Mouse (Mus musculus) embryonic stem cell, embryonic (primary cell): ENCODE measurements around the gene Srebf2.

ENCODE experiments used
- CTCF ChIA-PET, 4 experiments: fragments of 300-600 bp in 2 of 4; fragments of 350-600 bp in 2 of 4; sonication (Branson Sonifier 250); formaldehyde crosslinking; loops; one replicate each; lab custom pipeline; 2022; ENCODE audit warnings: inconsistent platforms in 2 of 4; lab: Charles Lee
- POLR2A ChIA-PET, 4 experiments: fragments of 300-600 bp in 2 of 4; fragments of 350-600 bp in 2 of 4; sonication (Branson Sonifier 250); formaldehyde crosslinking; loops; one replicate each; lab custom pipeline; 2022; ENCODE audit warnings: antibody characterized with exemption in 4 of 4, inconsistent platforms in 1 of 4; lab: Charles Lee

Gene Srebf2

GRCm38 (mm10) chr15:82146770-82147610, at the start of gene Srebf2:
Srebf2 (plus strand) TSS chr15:82147181.
- CTCF ChIA-PET: interaction anchor here (0.5 to 7.1 kb wide), 30 partner anchors 9 to 700 kb away, joined by 3 to 48 read pairs (median 4); no protein-coding TSS in a partner anchor
- POLR2A ChIA-PET: interaction anchor here (0.5 to 8.6 kb wide), 158 partner anchors 9 to 1913 kb away, joined by 3 to 208 read pairs (median 5); partner anchors contain the start of genes Ccdc134 (in 3 of the 4), Cenpm (in 3 of the 4), Pmm1 (in 3 of the 4) and Poldip3 (in 3 of the 4)

- CTCF ChIA-PET: interaction anchor here in 2 of 4 experiments (0.5 to 3.7 kb wide), 4 partner anchors 13 to 169 kb away, joined by 4 to 19 read pairs (median 11); no protein-coding TSS in a partner anchor
- POLR2A ChIA-PET: interaction anchor here in 1 of 4 experiments (1.3 kb wide), 1 partner anchor 40 kb away, joined by 4 read pairs; the partner anchor contains the start of gene Srebf2
These were observed 39.9 kb upstream of the Srebf2 start for GRCm38 (mm10) chr15:82106953-82107555.

GRCm38 (mm10) chr15:82120544-82120943, 26.4 kb upstream of the Srebf2 start:
- ChIA-PET CTCF (interaction anchor here in 3 of 4 experiments (0.6 to 0.9 kb wide), 3 partner anchors 39 to 182 kb away, joined by 3 to 5 read pairs (median 4); no protein-coding TSS in a partner anchor), POLR2A (interaction anchor here in 2 of 4 experiments (0.7 to 1.9 kb wide), 5 partner anchors 16 to 735 kb away, joined by 3 to 5 read pairs (median 3); partner anchors contain the start of gene Srebf2 (in 1 of the 2))

- ChIA-PET POLR2A (interaction anchor here (0.6 to 3.0 kb wide), 10 partner anchors 11 to 1023 kb away, joined by 3 to 20 read pairs (median 4); partner anchors contain the start of genes Srebf2 (in 2 of the 4), Poldip3 (in 1 of the 4) and Tnfrsf13c (in 1 of the 4)), CTCF (interaction anchor here (0.6 to 1.6 kb wide), 7 partner anchors 8 to 61 kb away, joined by 3 to 4 read pairs (median 4); no protein-coding TSS in a partner anchor)
These were observed 20.3 kb upstream of the Srebf2 start for GRCm38 (mm10) chr15:82126690-82127089.

GRCm38 (mm10) chr15:82127426-82128374, 19.3 kb upstream of the Srebf2 start, which contains the start of gene Ccdc134:
Ccdc134 (plus strand) TSS chr15:82127922.
- POLR2A ChIA-PET: interaction anchor here in 3 of 4 experiments (0.7 to 3.0 kb wide), 27 partner anchors 8 to 1305 kb away, joined by 3 to 20 read pairs (median 3); partner anchors contain the start of genes Srebf2 (in 3 of the 3), Poldip3 (in 1 of the 3), Polr3h (in 1 of the 3) and Tnfrsf13c (in 1 of the 3)
- CTCF ChIA-PET: interaction anchor here (0.6 to 1.6 kb wide), 8 partner anchors 21 to 189 kb away, joined by 3 to 5 read pairs (median 4); no protein-coding TSS in a partner anchor

GRCm38 (mm10) chr15:82128398-82128797, 18.6 kb upstream of the Srebf2 start:
- ChIA-PET POLR2A (interaction anchor here in 3 of 4 experiments (0.8 to 3.0 kb wide), 14 partner anchors 9 to 1305 kb away, joined by 3 to 20 read pairs (median 4); partner anchors contain the start of genes Srebf2 (in 2 of the 3) and Poldip3 (in 1 of the 3)), CTCF (interaction anchor here in 1 of 4 experiments (0.6 to 1.4 kb wide), 2 partner anchors 63 to 189 kb away, joined by 3 read pairs; no protein-coding TSS in a partner anchor)

- POLR2A ChIA-PET: interaction anchor here in 1 of 4 experiments (0.7 to 1.8 kb wide), 6 partner anchors 9 to 103 kb away, joined by 3 to 6 read pairs (median 3); partner anchors contain the start of gene Srebf2
- CTCF ChIA-PET: interaction anchor here in 1 of 4 experiments (1.1 kb wide), 1 partner anchor 106 kb away, joined by 4 read pairs; no protein-coding TSS in a partner anchor
These were observed 16.4 kb upstream of the Srebf2 start for GRCm38 (mm10) chr15:82130599-82130998.

- ChIA-PET POLR2A (interaction anchor here in 3 of 4 experiments (0.6 to 1.7 kb wide), 6 partner anchors 9 to 1125 kb away, joined by 3 to 5 read pairs (median 4); partner anchors contain the start of gene Srebf2 (in 2 of the 3)), CTCF (interaction anchor here in 2 of 4 experiments (0.7 to 1.2 kb wide), 3 partner anchors 82 to 136 kb away, joined by 3 read pairs; no protein-coding TSS in a partner anchor)
These were observed 11.6 kb upstream of the Srebf2 start for GRCm38 (mm10) chr15:82135372-82135771.

GRCm38 (mm10) chr15:82138565-82138964, 8.4 kb upstream of the Srebf2 start:
- POLR2A ChIA-PET: interaction anchor here in 3 of 4 experiments (0.5 to 2.1 kb wide), 4 partner anchors 8 to 52 kb away, joined by 3 to 11 read pairs (median 6); partner anchors contain the start of gene Srebf2 (in 2 of the 3)
- CTCF ChIA-PET: interaction anchor here in 2 of 4 experiments (0.6 to 1.0 kb wide), 3 partner anchors 26 to 768 kb away, joined by 3 to 5 read pairs (median 4); no protein-coding TSS in a partner anchor

GRCm38 (mm10) chr15:82139196-82139595, 7.8 kb upstream of the Srebf2 start:
- CTCF ChIA-PET: interaction anchor here in 2 of 4 experiments (0.7 to 1.1 kb wide), 3 partner anchors 98 to 146 kb away, joined by 3 to 5 read pairs (median 4); no protein-coding TSS in a partner anchor
- POLR2A ChIA-PET: interaction anchor here in 3 of 4 experiments (0.5 to 2.6 kb wide), 6 partner anchors 10 to 101 kb away, joined by 3 to 9 read pairs (median 4); no protein-coding TSS in a partner anchor

- ChIA-PET POLR2A (interaction anchor here in 2 of 4 experiments (0.6 to 8.6 kb wide), 13 partner anchors 11 to 97 kb away, joined by 3 to 208 read pairs (median 4); no protein-coding TSS in a partner anchor), CTCF (interaction anchor here in 3 of 4 experiments (0.6 to 1.9 kb wide), 13 partner anchors 24 to 1009 kb away, joined by 3 to 9 read pairs (median 4); no protein-coding TSS in a partner anchor)
These were observed 6.6 kb upstream of the Srebf2 start for GRCm38 (mm10) chr15:82140355-82140754.

GRCm38 (mm10) chr15:82144157-82144556, 2.8 kb upstream of the Srebf2 start:
- CTCF ChIA-PET: interaction anchor here in 3 of 4 experiments (1.2 to 7.1 kb wide), 5 partner anchors 21 to 93 kb away, joined by 3 to 48 read pairs (median 4); no protein-coding TSS in a partner anchor
- POLR2A ChIA-PET: interaction anchor here in 3 of 4 experiments (0.6 to 8.6 kb wide), 14 partner anchors 10 to 1005 kb away, joined by 3 to 208 read pairs (median 4); partner anchors contain the start of gene Poldip3 (in 1 of the 3)

GRCm38 (mm10) chr15:82145408-82145807, 1.6 kb upstream of the Srebf2 start:
- POLR2A ChIA-PET: interaction anchor here in 3 of 4 experiments (0.9 to 8.6 kb wide), 34 partner anchors 13 to 1004 kb away, joined by 3 to 208 read pairs (median 12); partner anchors contain the start of genes Pmm1 (in 2 of the 3), Poldip3 (in 2 of the 3), Cenpm (in 1 of the 3) and Naga (in 1 of the 3)
- CTCF ChIA-PET: interaction anchor here (0.7 to 7.1 kb wide), 13 partner anchors 8 to 126 kb away, joined by 3 to 48 read pairs (median 4); no protein-coding TSS in a partner anchor

GRCm38 (mm10) chr15:82145851-82146769, 871 bp upstream of the Srebf2 start:
- CTCF ChIA-PET: interaction anchor here (0.6 to 7.1 kb wide), 27 partner anchors 8 to 446 kb away, joined by 3 to 48 read pairs (median 5); no protein-coding TSS in a partner anchor
- POLR2A ChIA-PET: interaction anchor here (0.5 to 8.6 kb wide), 157 partner anchors 8 to 1912 kb away, joined by 3 to 208 read pairs (median 5); partner anchors contain the start of genes Ccdc134 (in 3 of the 4), Cenpm (in 3 of the 4), Pmm1 (in 3 of the 4) and Poldip3 (in 3 of the 4)
